Mouse (Mus musculus) naive thymus-derived CD4-positive, alpha-beta T cell, adult 2 months (primary cell): ENCODE data around the gene Apoa5.
"Not testable (repeated sequence)": the region's sequence is repeated elsewhere in the genome, so short reads cannot be mapped to it uniquely, and the experiment has no call there.

Experiments used
- DNase-seq: peaks from one replicate; pipeline ENCODE4 v3.0.0-alpha.2; 2011; ENCODE audit warnings: low read depth

Apoa5 gene

GRCm38 (mm10) chr9:46261131-46261530, 7.3 kb upstream of the Apoa5 start:
- no peak for DNase-seq

DNA sequence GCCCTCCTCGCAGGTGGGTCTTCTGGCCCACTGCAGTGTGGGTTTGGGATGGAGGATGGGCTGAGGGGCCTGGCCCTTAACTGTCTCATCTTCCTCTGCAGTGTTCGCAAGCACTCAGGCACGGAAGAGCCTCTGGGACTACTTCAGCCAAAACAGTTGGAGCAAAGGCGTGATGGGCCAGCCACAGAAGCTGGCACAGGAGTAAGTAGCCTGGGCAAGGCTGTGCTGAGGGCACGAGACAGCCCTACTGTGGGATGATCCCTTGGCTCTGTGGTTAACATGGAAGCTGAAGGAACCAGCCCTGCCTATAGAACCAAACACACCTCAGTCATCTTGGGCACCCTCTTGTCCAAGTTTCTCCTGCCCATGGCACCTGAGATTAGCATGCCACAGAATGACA, 692 bp downstream of the Apoa5 start:
- DNase-seq: no peak

- DNase-seq: no peak
Measured at GRCm38 (mm10) chr9:46270782-46271181, 2.3 kb downstream of the Apoa5 start.

GRCm38 (mm10) chr9:46272070-46272469, 3.6 kb downstream of the Apoa5 start:
- peak; percentile 78 for DNase-seq

DNA sequence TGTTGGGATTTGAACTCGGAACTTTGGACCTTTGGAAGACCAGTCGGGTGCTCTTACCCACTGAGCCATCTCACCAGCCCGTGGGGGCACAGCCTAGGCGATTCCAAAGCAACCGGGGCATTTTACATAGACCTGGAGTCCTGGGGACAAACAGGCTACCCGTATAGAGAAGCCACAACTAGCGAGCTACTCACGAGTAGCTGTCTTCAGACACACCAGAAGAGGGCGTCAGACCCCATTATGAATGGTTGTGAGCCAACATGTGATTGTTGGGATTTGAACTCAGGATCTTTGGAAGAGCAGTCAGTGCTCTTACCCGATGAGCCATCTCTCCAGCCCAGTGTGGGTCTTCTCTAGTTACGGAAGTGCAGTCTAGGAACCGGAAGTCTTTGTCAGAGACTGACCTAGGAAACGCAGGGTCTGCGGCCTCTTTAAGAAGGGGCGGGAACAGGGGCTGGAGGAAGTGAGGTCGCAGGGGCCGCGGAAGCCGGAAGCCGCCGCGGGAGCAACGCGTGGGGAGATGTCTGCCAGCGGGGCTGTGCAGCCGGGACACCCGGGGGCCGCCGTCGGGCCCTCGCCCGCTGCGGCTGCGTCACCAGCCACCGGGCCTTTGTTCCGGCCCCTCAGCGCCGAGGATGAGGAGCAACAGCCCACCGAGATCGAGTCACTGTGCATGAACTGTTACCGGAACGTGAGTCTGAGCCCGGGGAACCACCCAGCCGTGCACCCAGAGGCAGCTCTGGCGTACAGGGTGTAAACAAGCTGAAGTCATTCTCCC, 4.4 kb downstream of the Apoa5 start, which contains the start of gene Zpr1:
TSS of gene Zpr1 (plus strand) at position 388 of the 778 bp plus-strand sequence.
- peak; percentile 92 for DNase-seq

GRCm38 (mm10) chr9:46274494-46274893, 6.1 kb downstream of the Apoa5 start:
- DNase-seq: no peak

GRCm38 (mm10) chr9:46282631-46283436, 14.4 kb downstream of the Apoa5 start, which contains the start of gene Bud13:
TSS of gene Bud13 (plus strand) at chr9:46283008.
- peak; percentile 96 for DNase-seq

DNA sequence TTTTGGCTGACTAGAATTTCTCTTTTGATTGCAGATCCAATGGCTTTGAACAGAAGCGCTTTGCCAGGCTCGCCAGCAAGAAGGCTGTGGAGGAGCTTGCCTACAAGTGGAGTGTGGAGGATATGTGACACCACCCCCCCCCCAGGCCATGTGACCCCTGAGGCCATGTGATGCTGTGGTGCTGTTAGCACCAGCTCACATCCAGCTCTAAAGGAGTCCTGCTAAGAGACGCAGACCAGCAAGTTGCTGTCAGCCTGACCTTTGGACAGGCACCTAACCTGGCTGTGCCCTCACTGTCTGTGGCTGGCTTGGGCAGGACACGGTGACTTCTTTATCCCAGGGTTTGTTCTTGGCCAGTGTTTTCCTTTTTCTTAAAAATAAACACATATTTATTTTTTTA, 29.9 kb downstream of the Apoa5 start:
- no peak for DNase-seq

DNA sequence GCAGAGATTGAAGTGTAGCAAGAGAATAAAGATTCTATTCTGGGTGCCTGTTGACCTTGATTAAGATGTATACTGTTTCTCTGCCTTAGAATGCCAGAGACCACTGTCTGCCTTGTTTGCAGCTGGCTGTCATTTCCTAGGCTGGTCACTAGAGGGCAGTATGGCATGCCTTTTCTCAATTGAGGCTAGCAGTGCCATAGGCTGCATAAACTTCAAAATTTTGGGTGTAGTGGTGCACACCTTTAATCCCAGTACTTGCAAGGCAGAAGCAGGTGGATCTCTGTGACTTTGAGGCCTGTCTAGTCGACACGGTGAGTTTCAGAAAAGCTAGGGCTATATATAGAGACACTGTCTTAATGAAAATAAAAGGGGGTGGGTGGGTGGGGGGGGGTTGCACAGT, 33.7 kb downstream of the Apoa5 start:
- peak; percentile 72 for DNase-seq

- DNase-seq: no peak
Measured at GRCm38 (mm10) chr9:46309121-46309520, 40.7 kb downstream of the Apoa5 start.

DNA sequence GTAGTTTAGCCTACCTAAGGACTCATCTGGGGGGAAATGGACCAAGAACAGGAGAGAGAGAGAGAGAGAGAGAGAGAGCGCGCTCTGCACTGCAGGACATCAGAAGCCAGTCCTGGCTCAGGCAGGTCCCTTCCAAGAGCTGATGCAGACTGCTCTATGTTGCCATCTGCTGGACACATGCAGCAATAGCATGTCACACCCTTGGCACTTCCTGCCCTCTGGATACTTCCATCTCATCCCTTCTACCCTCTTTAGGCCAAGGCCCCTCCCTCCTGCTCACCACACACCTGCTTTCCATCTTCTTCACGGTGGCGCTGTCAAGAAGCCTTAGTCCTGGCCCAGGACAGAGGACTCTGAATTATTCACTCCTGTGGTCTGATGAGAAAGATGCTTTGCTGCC, 46.1 kb downstream of the Apoa5 start:
- DNase-seq: peak; percentile 81

GRCm38 (mm10) chr9:46314921-46315320, 46.5 kb downstream of the Apoa5 start:
- no peak for DNase-seq

GRCm38 (mm10) chr9:46315807-46316365, 47.5 kb downstream of the Apoa5 start:
- no peak for DNase-seq

DNA sequence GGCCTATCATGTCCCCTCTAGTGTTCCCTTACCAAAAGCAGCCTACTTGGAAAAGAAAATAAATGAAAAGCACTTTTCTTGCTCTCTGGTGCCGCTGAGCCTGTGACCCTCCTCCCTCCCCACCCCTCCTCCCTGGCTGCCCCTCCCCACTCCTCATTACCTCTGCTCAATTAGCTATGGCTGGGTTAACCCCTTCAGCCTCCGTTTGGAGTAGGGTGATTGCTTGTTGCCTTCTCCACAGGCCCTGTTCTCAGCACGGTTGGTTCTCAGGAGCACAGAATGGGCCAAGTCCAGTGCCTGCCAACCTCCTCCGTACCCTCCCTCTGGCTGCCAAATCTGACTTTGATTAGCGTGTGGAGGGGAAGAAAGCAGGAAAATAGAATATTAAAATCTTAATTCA, 48.0 kb downstream of the Apoa5 start:
- no peak for DNase-seq

DNA sequence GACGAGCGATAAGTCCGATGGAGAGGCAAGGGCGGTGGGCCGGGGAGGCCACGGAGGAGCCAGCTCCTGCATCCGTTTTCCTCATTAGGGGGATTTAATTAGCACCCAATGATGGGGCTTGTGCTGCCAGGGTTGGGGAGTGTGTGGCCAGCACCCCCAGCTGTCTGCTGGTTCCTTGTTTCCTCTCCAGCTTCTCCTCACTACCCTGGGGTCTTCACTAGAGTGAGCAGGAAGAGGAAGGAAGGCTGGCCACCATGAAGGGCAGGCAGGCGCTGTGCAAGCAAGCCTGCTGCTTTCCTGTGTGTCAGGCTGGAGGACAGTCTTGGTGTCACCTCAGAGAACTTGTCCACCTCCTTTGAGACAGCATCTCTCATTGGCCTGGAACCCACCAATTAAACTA, 48.5 kb downstream of the Apoa5 start:
- no peak for DNase-seq

- DNase-seq: no peak
Measured at GRCm38 (mm10) chr9:46317957-46318356, 49.5 kb downstream of the Apoa5 start.

DNA sequence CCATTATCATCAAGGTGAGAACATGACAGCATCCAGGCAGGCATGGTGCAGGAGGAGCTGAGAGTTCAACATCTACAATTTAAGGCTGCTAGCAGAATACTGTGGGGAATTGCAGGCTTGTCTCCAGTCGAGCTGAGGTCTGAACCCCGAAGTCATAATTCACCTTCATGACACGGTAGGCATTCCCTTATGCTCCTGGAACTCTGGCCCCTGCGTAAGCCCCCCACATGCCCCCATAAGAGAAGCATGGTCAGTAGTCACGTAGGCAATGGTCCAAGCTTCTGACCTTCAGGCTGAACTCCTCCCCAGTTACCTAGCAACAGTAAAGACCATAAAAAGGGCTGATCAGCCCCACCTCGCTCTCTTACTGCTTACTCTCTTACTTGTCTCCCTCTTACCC, 51.5 kb downstream of the Apoa5 start, which contains the start of gene 4931429L15Rik:
TSS of gene 4931429L15Rik (minus strand) at position 101 of the 400 bp plus-strand sequence.
- not testable (repeated sequence) for DNase-seq

DNA sequence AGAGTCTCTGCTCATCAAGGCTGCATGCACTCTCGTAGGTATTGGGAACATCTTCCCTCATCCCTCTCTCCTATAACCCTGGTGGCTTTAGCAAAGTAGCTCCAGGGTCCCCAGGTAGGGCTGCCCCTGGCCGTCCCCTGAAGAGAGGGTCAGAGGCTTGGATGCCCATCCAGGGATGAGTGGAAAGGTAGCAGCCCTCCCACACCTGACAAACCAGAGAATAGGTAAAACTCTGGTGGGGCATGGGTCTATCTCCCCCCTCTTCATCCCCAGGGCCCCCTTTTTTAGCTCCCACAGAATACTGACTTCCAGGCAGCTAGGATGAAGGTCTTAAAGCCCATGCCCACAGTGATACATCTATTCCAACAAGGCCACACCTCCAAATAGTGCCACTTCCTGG, 52.0 kb downstream of the Apoa5 start:
- no peak for DNase-seq
